Mouse (Mus musculus) hindlimb bud, embryonic 11.5 days (tissue): Measurements from ENCODE around the gene Psmg4.

Experiments used
- DNase-seq: peaks from one replicate; pipeline ENCODE4 v3.0.0-alpha.2; 2012; ENCODE audit warnings: low read depth, low spot score; ENCODE audit errors: extremely low spot score

The Psmg4 gene

GRCm38 (mm10) chr13:34193384-34193783 is 30.6 kb downstream of the Psmg4 start:
- no peak for DNase-seq

GRCm38 (mm10) chr13:34195676-34196075 is 32.9 kb downstream of the Psmg4 start:
- no peak for DNase-seq

GRCm38 (mm10) chr13:34205216-34205615 is 42.5 kb downstream of the Psmg4 start:
- DNase-seq: no peak

GRCm38 (mm10) chr13:34207714-34208470 is 45.1 kb downstream of the Psmg4 start:
- DNase-seq: no peak

- no peak for DNase-seq
Observed at GRCm38 (mm10) chr13:34211261-34211775, 48.6 kb downstream of the Psmg4 start.

- no peak for DNase-seq
Observed at GRCm38 (mm10) chr13:34212735-34213212, 50.0 kb downstream of the Psmg4 start.

GRCm38 (mm10) chr13:34214855-34215254 is 52.1 kb downstream of the Psmg4 start:
- DNase-seq: no peak

- no peak for DNase-seq
Observed at GRCm38 (mm10) chr13:34218776-34219175, 56.0 kb downstream of the Psmg4 start.

GRCm38 (mm10) chr13:34219728-34220127 is 57.0 kb downstream of the Psmg4 start:
- DNase-seq: no peak

GRCm38 (mm10) chr13:34222985-34223384 is 60.2 kb downstream of the Psmg4 start:
- no peak for DNase-seq

- DNase-seq: no peak
Observed at GRCm38 (mm10) chr13:34226940-34227339, 64.2 kb downstream of the Psmg4 start.
